Mouse (Mus musculus) neural tube, embryonic 13.5 days (tissue): ENCODE results near the gene Spaca7. TPM values are rescaled to one million over a fixed set of nuclear protein-coding genes. Genes with fewer than 3 reads are reported as not detected.

Experiments
- ATAC-seq: fragments of 200-750 bp; cut with Nextera tagmentation; 2 replicates; pipeline ENCODE4 v1.8.0; 2017; ENCODE audit warnings: low read depth, mild to moderate bottlenecking, moderate TSS enrichment, moderate library complexity
- H3K27ac ChIP-seq: fragments of 300-500 bp; sonication (generic); replicated peaks from 2 replicates; pipeline ENCODE4 v1.5.1; 2015; ENCODE audit warnings: moderate library complexity, mild to moderate bottlenecking, inconsistent platforms
- H3K27me3 ChIP-seq: fragments of 300-500 bp; sonication (generic); 2 replicates; pipeline ENCODE4 v1.6.1; 2015; ENCODE audit warnings: mild to moderate bottlenecking, inconsistent platforms
- H3K36me3 ChIP-seq: fragments of 300-500 bp; sonication (generic); 2 replicates; pipeline ENCODE4 v1.6.1; 2015; ENCODE audit warnings: mild to moderate bottlenecking, inconsistent platforms
- H3K4me1 ChIP-seq: fragments of 300-500 bp; sonication (generic); replicated peaks from 2 replicates; pipeline ENCODE4 v1.6.1; 2015; ENCODE audit warnings: inconsistent platforms
- H3K4me2 ChIP-seq: fragments of 300-500 bp; sonication (generic); 2 replicates; pipeline ENCODE4 v1.6.1; 2015; ENCODE audit warnings: inconsistent platforms, mild to moderate bottlenecking, moderate library complexity
- H3K4me3 ChIP-seq: fragments of 300-500 bp; sonication (generic); 2 replicates; pipeline ENCODE4 v1.5.1; 2015; ENCODE audit warnings: mild to moderate bottlenecking, inconsistent platforms
- H3K9ac ChIP-seq: fragments of 300-500 bp; sonication (generic); 2 replicates; pipeline ENCODE4 v1.6.1; 2015; ENCODE audit warnings: moderate library complexity, mild to moderate bottlenecking, inconsistent platforms
- H3K9me3 ChIP-seq: fragments of 300-500 bp; sonication (generic); 2 replicates; pipeline ENCODE4 v1.6.1; 2016; ENCODE audit warnings: inconsistent platforms
- WGBS: fragments of 180-500 bp; shearing (Covaris S2); methylation state at CpG from one replicate; pipeline ENCODE4 v1.1.7; 2015; 5-methylcytosine and 5-hydroxymethylcytosine counted together
- polyA plus RNA-seq: library from polyadenylated mRNA; unstranded; fragments of >200 nt; fragmentation: Nextera tagmentation; extraction: Ambion mirVana; gene quantifications from 2 replicates; pipeline ENCODE4 v1.2.1, GENCODE M21; 2015

Gene Spaca7
- not detected in 2 replicates for polyA plus RNA-seq

- H3K4me3 ChIP-seq, result no peak within 1 kb of the TSS
- H3K4me2 ChIP-seq, result no peak within 1 kb of the TSS
- no peaks in the 10 kb centered on the region for H3K9me3 ChIP-seq
- no peak for ATAC-seq
- H3K4me1 ChIP-seq, result no peaks in the 10 kb centered on the region
- H3K9ac ChIP-seq, result no peak within 1 kb of the TSS
- peaks cover 25% of the 10 kb centered on the region for H3K27me3 ChIP-seq
- WGBS, result 82% methylated on average over 14 of the region's 14 CpGs
- no peaks in the 10 kb centered on the region for H3K36me3 ChIP-seq
- no peak within 1 kb of the TSS for H3K27ac ChIP-seq
Measured at GRCm38 (mm10) chr8:12572814-12573534, at the start of gene Spaca7. Gene Spaca7, plus strand, starts transcription at chr8:12573029.

- Histone ChIP-seq H3K4me1 (no peaks in the 10 kb centered on the region), H3K4me3 (no peak overlapping the region), H3K9me3 (no peaks in the 10 kb centered on the region), H3K27me3 (peaks cover 20% of the 10 kb centered on the region), H3K27ac (no peak overlapping the region), H3K9ac (no peak overlapping the region), H3K36me3 (no peaks in the 10 kb centered on the region), H3K4me2 (no peak overlapping the region)
- no peak for ATAC-seq
- 31% methylated on average over 1 of the region's 1 CpGs for WGBS
Measured at GRCm38 (mm10) chr8:12524279-12524678, 48.5 kb upstream of the Spaca7 start.

GRCm38 (mm10) chr8:12528659-12529058 lies 44.2 kb upstream of the Spaca7 start:
- H3K9ac ChIP-seq, result no peak overlapping the region

GRCm38 (mm10) chr8:12535617-12536016 lies 37.2 kb upstream of the Spaca7 start:
- H3K36me3 ChIP-seq, result no peaks in the 10 kb centered on the region
- peaks cover 11% of the 10 kb centered on the region; the same call in 1 of the 2 replicates for H3K9me3 ChIP-seq
- H3K9ac ChIP-seq, result no peak overlapping the region
- H3K4me2 ChIP-seq, result no peak overlapping the region
- 0 out of 2 replicates have a peak overlapping the region, but pooled peaks have one; percentile 5 for H3K27ac ChIP-seq
- no peak for ATAC-seq
- H3K4me1 ChIP-seq, result peaks cover 4% of the 10 kb centered on the region; the same call in 1 of the 2 replicates
- no peak overlapping the region for H3K4me3 ChIP-seq
- peaks cover 17% of the 10 kb centered on the region for H3K27me3 ChIP-seq
- WGBS, result 70% methylated on average over 9 of the region's 9 CpGs

More at GRCm38 (mm10) chr8:12528659-12529058, 44.2 kb upstream of the Spaca7 start:
- Histone ChIP-seq H3K4me1 (no peaks in the 10 kb centered on the region), H3K4me2 (no peak overlapping the region), H3K4me3 (no peak overlapping the region), H3K36me3 (no peaks in the 10 kb centered on the region), H3K27ac (no peak overlapping the region), H3K27me3 (peaks cover 18% of the 10 kb centered on the region; the same call in 1 of the 2 replicates), H3K9me3 (no peaks in the 10 kb centered on the region)
- 76% methylated on average over 2 of the region's 2 CpGs for WGBS
- ATAC-seq, result no peak

- Histone ChIP-seq H3K4me2 (no peak overlapping the region), H3K27ac (no peak overlapping the region), H3K36me3 (no peaks in the 10 kb centered on the region), H3K4me3 (no peak overlapping the region), H3K9ac (no peak overlapping the region), H3K9me3 (peaks cover 11% of the 10 kb centered on the region; the same call in 1 of the 2 replicates), H3K27me3 (peaks cover 13% of the 10 kb centered on the region), H3K4me1 (peaks cover 4% of the 10 kb centered on the region; the same call in 1 of the 2 replicates)
- whole genome bisulfite sequencing, result 86% methylated on average over 7 of the region's 7 CpGs
- ATAC-seq, result no peak
Measured at GRCm38 (mm10) chr8:12536306-12536705, 36.5 kb upstream of the Spaca7 start.

GRCm38 (mm10) chr8:12545236-12545635 lies 27.6 kb upstream of the Spaca7 start:
- ATAC-seq, result no peak
- no peak overlapping the region for H3K9ac ChIP-seq
- no peaks in the 10 kb centered on the region for H3K36me3 ChIP-seq
- H3K4me1 ChIP-seq, result peaks cover 11% of the 10 kb centered on the region
- no peak overlapping the region for H3K27ac ChIP-seq
- H3K27me3 ChIP-seq, result peaks cover 59% of the 10 kb centered on the region
- H3K9me3 ChIP-seq, result no peaks in the 10 kb centered on the region
- WGBS, result 48% methylated on average over 4 of the region's 4 CpGs
- no peak overlapping the region for H3K4me2 ChIP-seq
- H3K4me3 ChIP-seq, result no peak overlapping the region

- Histone ChIP-seq H3K27me3 (peaks cover 63% of the 10 kb centered on the region), H3K4me1 (peaks cover 11% of the 10 kb centered on the region), H3K27ac (no peak overlapping the region), H3K36me3 (no peaks in the 10 kb centered on the region), H3K4me3 (no peak overlapping the region), H3K9ac (no peak overlapping the region), H3K9me3 (no peaks in the 10 kb centered on the region), H3K4me2 (no peak overlapping the region)
- ATAC-seq, result no peak
- WGBS, result 57% methylated on average over 4 of the region's 4 CpGs
Measured at GRCm38 (mm10) chr8:12545671-12546070, 27.2 kb upstream of the Spaca7 start.

- peaks cover 67% of the 10 kb centered on the region for H3K27me3 ChIP-seq
- no peak overlapping the region for H3K27ac ChIP-seq
- 54% methylated on average over 7 of the region's 7 CpGs for WGBS
- no peaks in the 10 kb centered on the region for H3K36me3 ChIP-seq
- peak; percentile 61 for ATAC-seq
- peaks cover 11% of the 10 kb centered on the region for H3K4me1 ChIP-seq
- H3K9ac ChIP-seq, result no peak overlapping the region
- no peak overlapping the region for H3K4me2 ChIP-seq
- H3K9me3 ChIP-seq, result peaks cover 8% of the 10 kb centered on the region; the same call in 1 of the 2 replicates
- no peak overlapping the region for H3K4me3 ChIP-seq
Measured at GRCm38 (mm10) chr8:12547466-12548220, 25.2 kb upstream of the Spaca7 start.

- Histone ChIP-seq H3K9me3 (peaks cover 8% of the 10 kb centered on the region; the same call in 1 of the 2 replicates), H3K4me2 (no peak overlapping the region), H3K27me3 (peaks cover 67% of the 10 kb centered on the region), H3K4me3 (no peak overlapping the region), H3K36me3 (no peaks in the 10 kb centered on the region), H3K4me1 (peaks cover 11% of the 10 kb centered on the region), H3K9ac (no peak overlapping the region), H3K27ac (no peak overlapping the region)
- peak; percentile 56 for ATAC-seq
- 3% methylated on average over 15 of the region's 15 CpGs for WGBS
Measured at GRCm38 (mm10) chr8:12548255-12548654, 24.6 kb upstream of the Spaca7 start.

- H3K9ac ChIP-seq, result no peak overlapping the region
- no peak for ATAC-seq
Measured at GRCm38 (mm10) chr8:12548680-12549079, 24.1 kb upstream of the Spaca7 start.

GRCm38 (mm10) chr8:12555515-12556145 lies 17.2 kb upstream of the Spaca7 start:
- H3K9me3 ChIP-seq, result peaks cover 8% of the 10 kb centered on the region; the same call in 1 of the 2 replicates
- H3K9ac ChIP-seq, result no peak overlapping the region
- 17% methylated on average over 15 of the region's 15 CpGs for WGBS
- no peak overlapping the region for H3K27ac ChIP-seq
- ATAC-seq, result peak; percentile 32; the same call in 1 of the 2 replicates
- H3K4me2 ChIP-seq, result no peak overlapping the region
- H3K36me3 ChIP-seq, result no peaks in the 10 kb centered on the region
- no peak overlapping the region for H3K4me3 ChIP-seq
- H3K4me1 ChIP-seq, result peaks cover 8% of the 10 kb centered on the region; the same call in 1 of the 2 replicates
- peaks cover 94% of the 10 kb centered on the region for H3K27me3 ChIP-seq

More at GRCm38 (mm10) chr8:12548680-12549079, 24.1 kb upstream of the Spaca7 start:
- WGBS, result 26% methylated on average over 5 of the region's 5 CpGs
- Histone ChIP-seq H3K27ac (no peak overlapping the region), H3K4me1 (peaks cover 11% of the 10 kb centered on the region), H3K4me2 (no peak overlapping the region), H3K27me3 (peaks cover 70% of the 10 kb centered on the region), H3K9me3 (peaks cover 8% of the 10 kb centered on the region; the same call in 1 of the 2 replicates), H3K4me3 (no peak overlapping the region), H3K36me3 (no peaks in the 10 kb centered on the region)
